Mouse (Mus musculus): ENCODE data around the gene Tbcel. TPM values are rescaled to one million over a fixed set of nuclear protein-coding genes. Genes with fewer than 3 reads are reported as not detected.
A peak's percentile ranks its signal among the peaks of the same experiment; 100 is the strongest.

The Tbcel gene
- total RNA-seq (2015; ENCODE audit: low replicate concordance) = 374 and 375 TPM in 2 replicates
- 568 and 596 TPM in 2 replicates for total RNA-seq (2017; ENCODE audit: low replicate concordance)

GRCm38 (mm10) chr9:42507709-42508108, at the start of gene Tbcel:
TSS of gene Tbcel (minus strand) at chr9:42507809.
- no peak for ATAC-seq (replicated peaks; ENCODE audit: low FRiP score, poor library complexity, severe bottlenecking)

DNA sequence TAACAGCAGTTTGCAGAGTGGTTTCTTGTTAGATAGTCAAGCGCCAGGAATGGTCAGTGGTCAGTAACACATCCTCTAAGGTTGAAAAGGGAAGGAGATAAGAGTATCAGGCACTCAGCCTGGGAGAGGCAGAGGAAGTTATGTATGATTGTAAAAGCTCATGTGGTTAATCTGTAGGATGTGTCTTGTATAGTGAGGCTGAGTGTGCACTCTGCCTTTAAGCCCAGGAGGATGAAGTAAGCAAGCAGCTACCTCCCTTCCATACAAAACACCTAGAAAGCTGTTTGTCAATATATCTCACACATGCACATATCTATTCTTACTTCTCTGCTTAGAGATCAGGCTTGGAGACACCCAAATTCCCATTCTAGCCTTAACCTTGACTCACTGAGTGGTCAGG, 47.6 kb upstream of the Tbcel start:
- ATAC-seq (replicated peaks; ENCODE audit: low FRiP score, poor library complexity, severe bottlenecking) = no peak

GRCm38 (mm10) chr9:42550116-42550515, 42.5 kb upstream of the Tbcel start:
- ATAC-seq (replicated peaks; ENCODE audit: low FRiP score, poor library complexity, severe bottlenecking) = peak; percentile 66; the same call in 1 of the 2 replicates

- no peak for ATAC-seq (replicated peaks; ENCODE audit: low FRiP score, poor library complexity, severe bottlenecking)
Measured at GRCm38 (mm10) chr9:42548981-42549380, 41.4 kb upstream of the Tbcel start.

- no peak for ATAC-seq (replicated peaks; ENCODE audit: low FRiP score, poor library complexity, severe bottlenecking)
Measured at GRCm38 (mm10) chr9:42544521-42544920, 36.9 kb upstream of the Tbcel start.

DNA sequence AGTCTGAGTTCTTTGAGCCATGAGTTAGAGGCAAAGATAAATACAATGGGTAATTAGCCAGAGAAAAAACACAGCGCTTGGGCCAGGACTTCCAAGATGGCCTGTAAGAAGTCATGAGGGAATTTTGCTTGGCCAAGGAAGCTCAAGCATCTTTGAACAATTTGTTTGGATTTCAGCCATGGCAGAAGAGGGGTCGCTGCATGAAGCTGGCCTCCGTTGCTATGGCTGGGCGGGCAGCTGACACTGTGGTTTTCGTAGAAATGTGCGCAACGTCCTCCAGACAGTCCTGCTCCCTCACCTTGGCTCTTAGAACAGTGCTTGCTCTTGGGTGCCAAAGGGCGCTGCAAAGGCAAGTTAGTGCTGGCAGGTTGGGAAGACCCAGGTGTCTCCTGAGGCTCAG, 25.9 kb upstream of the Tbcel start:
- no peak for ATAC-seq (replicated peaks; ENCODE audit: low FRiP score, poor library complexity, severe bottlenecking)

DNA sequence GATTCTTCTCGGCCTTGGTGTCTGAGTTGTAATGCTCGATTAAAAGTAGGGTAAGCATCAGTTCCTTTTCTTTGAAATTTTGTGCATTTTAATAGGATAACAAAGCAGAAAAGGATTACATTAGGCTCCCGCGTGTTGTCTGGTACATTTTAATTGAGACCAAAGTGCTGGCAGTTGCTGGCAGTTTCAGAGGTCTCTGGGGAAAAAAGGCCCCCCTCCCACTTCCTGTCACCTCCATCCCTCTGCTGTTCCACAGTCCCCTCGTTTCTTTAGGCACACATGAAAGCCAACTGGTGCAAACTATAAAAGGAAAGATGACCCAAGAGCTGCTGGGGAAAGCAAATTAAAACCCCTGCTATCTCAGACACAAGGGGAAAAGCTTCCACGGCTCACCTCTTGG, 25.4 kb upstream of the Tbcel start:
- no peak for ATAC-seq (replicated peaks; ENCODE audit: low FRiP score, poor library complexity, severe bottlenecking)

GRCm38 (mm10) chr9:42531951-42532350, 24.3 kb upstream of the Tbcel start:
- ATAC-seq (replicated peaks; ENCODE audit: low FRiP score, poor library complexity, severe bottlenecking) = no peak

- no peak for ATAC-seq (replicated peaks; ENCODE audit: low FRiP score, poor library complexity, severe bottlenecking)
Measured at GRCm38 (mm10) chr9:42530221-42531152, 22.9 kb upstream of the Tbcel start.

DNA sequence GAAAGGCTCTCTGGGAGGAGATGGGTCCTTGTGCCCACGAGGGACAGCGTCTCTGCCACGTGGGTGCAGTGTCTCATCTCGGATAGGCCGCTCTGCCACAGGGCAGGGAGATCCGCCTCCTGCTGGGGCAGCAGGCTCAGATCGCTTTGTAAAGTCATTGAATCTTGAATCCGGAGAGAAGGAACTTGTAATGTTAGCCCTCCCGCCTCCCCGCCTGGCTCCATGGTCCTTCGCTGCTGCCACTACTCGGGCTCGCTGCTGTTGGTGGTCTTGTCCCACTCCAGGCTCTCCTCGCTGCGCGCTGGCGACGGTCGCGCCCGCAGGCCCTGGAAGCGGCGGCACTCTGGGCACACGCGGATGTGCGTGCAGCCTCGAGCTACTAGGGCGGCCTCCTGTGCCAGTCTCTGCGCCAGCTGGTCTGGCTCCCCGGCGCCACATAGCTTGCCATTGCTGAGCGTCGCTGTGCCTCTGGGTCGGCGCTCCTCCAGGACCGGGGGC, 13.0 kb upstream of the Tbcel start:
- ATAC-seq (replicated peaks; ENCODE audit: low FRiP score, poor library complexity, severe bottlenecking) = no peak

- ATAC-seq (replicated peaks; ENCODE audit: low FRiP score, poor library complexity, severe bottlenecking) = no peak
Measured at GRCm38 (mm10) chr9:42518163-42518562, 10.6 kb upstream of the Tbcel start.

- ATAC-seq (replicated peaks; ENCODE audit: low FRiP score, poor library complexity, severe bottlenecking) = no peak
Measured at GRCm38 (mm10) chr9:42513159-42513558, 5.5 kb upstream of the Tbcel start.

- no peak for ATAC-seq (replicated peaks; ENCODE audit: low FRiP score, poor library complexity, severe bottlenecking)
Measured at GRCm38 (mm10) chr9:42512312-42512711, 4.7 kb upstream of the Tbcel start.

- no peak for ATAC-seq (replicated peaks; ENCODE audit: low FRiP score, poor library complexity, severe bottlenecking)
Measured at GRCm38 (mm10) chr9:42508235-42508634, 626 bp upstream of the Tbcel start.

DNA sequence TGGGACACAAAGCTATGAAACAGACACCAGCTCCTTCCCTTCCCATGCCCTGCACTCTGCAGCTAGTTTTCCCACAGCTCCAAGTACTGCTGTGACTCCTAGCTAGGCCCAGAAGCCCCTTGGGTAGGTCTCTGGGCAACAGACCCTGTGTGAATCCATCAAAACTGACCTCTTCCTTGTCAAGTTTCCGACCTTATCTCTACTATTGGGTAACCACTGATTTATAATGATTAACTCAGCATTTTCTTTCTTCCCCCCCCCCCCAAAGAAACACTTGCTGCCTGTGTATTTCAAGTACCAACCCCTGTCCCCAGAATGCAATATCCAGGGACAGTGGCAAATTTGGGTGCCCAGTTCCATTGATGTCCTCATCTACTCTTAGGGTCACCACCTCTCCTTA, 587 bp downstream of the Tbcel start:
- no peak for ATAC-seq (replicated peaks; ENCODE audit: low FRiP score, poor library complexity, severe bottlenecking)

DNA sequence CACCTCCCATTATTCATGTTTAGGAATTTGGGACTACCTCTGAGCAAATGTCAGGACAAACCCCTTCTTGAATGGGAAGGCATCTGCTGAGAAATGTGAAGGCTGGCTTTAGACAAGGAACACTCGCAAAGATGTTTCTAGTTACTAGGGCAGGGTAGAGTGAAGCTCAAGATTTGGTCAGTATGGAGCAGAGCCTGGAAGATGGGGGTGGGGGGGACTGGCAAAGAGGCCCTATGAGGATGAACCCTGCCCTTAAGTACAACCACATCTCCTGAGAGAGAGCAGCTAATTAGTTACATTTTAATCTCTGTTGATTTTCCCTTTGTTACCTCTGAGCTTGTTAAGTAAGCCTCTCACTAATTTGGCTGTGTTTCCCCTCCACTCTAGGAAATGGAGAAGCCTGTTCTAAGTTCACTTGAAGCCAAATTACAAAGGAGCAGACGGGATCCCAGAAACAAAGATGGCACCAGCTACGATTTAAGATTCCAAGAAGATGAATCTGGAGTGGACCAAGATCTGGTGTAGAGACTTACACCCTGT, 2.6 kb downstream of the Tbcel start:
- ATAC-seq (replicated peaks; ENCODE audit: low FRiP score, poor library complexity, severe bottlenecking) = no peak

DNA sequence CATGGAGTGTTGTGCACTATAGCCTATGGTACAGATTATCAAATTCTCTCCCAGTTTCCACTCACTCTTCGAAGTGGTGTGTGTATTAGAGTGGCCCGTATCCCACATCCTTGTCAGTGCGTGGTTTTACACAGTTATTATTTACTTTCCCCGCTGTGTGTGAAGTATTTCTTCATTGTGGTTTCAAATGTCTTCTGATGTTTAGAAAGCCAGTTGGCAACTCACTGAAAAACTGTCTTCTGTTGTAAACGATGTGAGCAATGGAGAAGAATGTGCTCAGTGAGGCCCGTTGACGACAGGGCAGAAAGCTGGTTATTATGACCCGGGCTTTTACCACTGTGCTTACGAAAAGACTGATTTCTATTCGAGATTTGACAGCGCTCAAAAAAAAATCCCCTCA, 3.0 kb downstream of the Tbcel start:
- no peak for ATAC-seq (replicated peaks; ENCODE audit: low FRiP score, poor library complexity, severe bottlenecking)

- no peak for ATAC-seq (replicated peaks; ENCODE audit: low FRiP score, poor library complexity, severe bottlenecking)
Measured at GRCm38 (mm10) chr9:42503709-42504108, 3.9 kb downstream of the Tbcel start.

- no peak for ATAC-seq (replicated peaks; ENCODE audit: low FRiP score, poor library complexity, severe bottlenecking)
Measured at GRCm38 (mm10) chr9:42496296-42496695, 11.3 kb downstream of the Tbcel start.

- no peak for ATAC-seq (replicated peaks; ENCODE audit: low FRiP score, poor library complexity, severe bottlenecking)
Measured at GRCm38 (mm10) chr9:42491780-42492179, 15.8 kb downstream of the Tbcel start.

Measured in erythroblast, adult 5-6 weeks (primary cell).